Mouse (Mus musculus): ENCODE results near the gene Hsd11b1. TPM values are rescaled to one million over a fixed set of nuclear protein-coding genes. Genes with fewer than 3 reads are reported as not detected.
A peak's percentile ranks its signal among the peaks of the same experiment; 100 is the strongest.

The Hsd11b1 gene
- polyA plus RNA-seq, 1 experiment from 2014 or later: 0.21 TPM

DNA sequence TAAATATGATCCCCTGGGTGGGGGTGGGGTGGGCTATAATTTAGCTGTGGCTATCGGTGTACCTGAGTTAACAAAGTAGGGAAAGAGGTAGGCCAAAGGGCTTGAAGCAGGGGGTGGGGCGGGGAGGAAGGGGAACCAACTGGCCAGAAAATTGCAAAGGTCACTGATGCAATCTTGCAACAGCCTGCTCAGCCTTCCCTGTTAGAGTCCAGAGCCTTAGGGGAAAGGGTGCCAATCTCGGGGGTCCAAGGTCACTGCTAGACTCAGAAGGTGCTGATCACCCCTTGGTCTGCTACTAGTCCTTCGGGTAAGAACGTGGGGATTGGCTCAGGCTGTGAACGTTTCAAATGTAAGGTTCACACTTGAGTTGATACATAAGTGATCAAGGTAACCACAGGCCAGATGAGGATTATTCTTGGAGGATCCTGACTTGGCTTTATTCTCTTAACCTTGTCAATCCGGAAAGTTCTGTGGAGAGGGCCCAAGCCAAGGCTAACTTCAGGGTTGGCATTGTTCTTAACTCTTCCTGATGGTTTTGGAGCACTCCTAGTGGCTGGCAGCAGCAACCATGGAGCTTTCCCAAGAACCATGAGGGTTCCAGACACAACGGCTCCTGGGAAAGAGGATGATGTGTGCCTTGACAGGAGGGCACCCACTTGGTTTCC, 10.7 kb upstream of the Hsd11b1 start:
- WGBS: 77% methylated on average over 8 of the region's 8 CpGs
- ATAC-seq (ENCODE audit: low FRiP score): no peak
- H3K4me1 ChIP-seq: peaks cover 22% of the 10 kb centered on the region

DNA sequence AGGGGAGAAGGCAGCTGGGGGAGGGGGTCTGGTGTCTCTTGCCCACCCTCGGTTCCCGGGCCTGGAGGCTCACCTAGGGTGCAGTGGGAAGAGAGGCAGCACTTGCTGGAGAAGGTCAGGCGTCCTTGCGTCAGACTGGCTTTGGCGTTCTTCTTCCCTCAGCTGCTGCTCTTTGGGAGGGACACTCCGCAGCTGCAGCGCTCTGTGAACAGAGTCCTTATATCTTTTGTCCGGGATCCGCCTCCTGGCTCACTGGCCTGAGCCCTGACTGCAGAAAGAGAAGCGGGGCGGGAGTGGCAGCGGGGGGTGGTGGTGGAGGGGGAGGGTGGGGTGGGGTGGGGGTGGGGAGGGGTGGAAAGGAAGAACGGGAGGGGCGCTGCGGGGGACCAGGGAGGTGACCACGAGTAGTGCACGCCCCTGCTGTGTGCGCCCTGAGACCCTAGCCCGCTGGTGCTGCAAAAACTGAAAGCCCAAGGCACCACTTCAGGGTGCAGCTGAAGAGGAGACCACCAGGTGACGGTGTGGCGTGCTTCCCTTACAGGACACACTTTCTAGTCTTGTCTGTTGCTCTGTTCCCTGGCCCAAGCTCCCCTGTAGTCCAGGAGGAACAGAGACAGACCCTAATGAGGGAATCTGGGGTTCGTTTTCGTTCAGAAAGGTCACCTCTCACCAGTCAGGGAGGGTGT, 9.2 kb upstream of the Hsd11b1 start, which contains the start of gene G0s2:
Gene G0s2, minus strand, starts transcription at position 302 of the 686 bp plus-strand sequence.
- Histone ChIP-seq H3K36me3 (no peaks in the 10 kb centered on the region), H3K4me2 (replicated peaks) (peak within 1 kb of the TSS; percentile 60), H3K4me1 (peaks cover 22% of the 10 kb centered on the region), H3K9ac (peak within 1 kb of the TSS; percentile 55), H3K27ac (peak within 1 kb of the TSS; percentile 71), H3K4me3 (peak within 1 kb of the TSS; percentile 37), H3K9me3 (replicated peaks) (no peaks in the 10 kb centered on the region), H3K27me3 (no peaks in the 10 kb centered on the region)
- peak; percentile 85 for ATAC-seq (ENCODE audit: low FRiP score)
- under 1% methylated on average over 19 of the region's 23 CpGs for WGBS

More for the DNA sequence above, 10.7 kb upstream of the Hsd11b1 start:
- no peak overlapping the region for H3K4me2 ChIP-seq (replicated peaks)
- peaks cover 3% of the 10 kb centered on the region; the same call in 1 of the 2 replicates for H3K27me3 ChIP-seq
- H3K4me3 ChIP-seq: no peak overlapping the region
- no peaks in the 10 kb centered on the region for H3K36me3 ChIP-seq
- H3K9ac ChIP-seq: no peak overlapping the region
- H3K27ac ChIP-seq: no peak overlapping the region
- H3K9me3 ChIP-seq (replicated peaks): no peaks in the 10 kb centered on the region

DNA sequence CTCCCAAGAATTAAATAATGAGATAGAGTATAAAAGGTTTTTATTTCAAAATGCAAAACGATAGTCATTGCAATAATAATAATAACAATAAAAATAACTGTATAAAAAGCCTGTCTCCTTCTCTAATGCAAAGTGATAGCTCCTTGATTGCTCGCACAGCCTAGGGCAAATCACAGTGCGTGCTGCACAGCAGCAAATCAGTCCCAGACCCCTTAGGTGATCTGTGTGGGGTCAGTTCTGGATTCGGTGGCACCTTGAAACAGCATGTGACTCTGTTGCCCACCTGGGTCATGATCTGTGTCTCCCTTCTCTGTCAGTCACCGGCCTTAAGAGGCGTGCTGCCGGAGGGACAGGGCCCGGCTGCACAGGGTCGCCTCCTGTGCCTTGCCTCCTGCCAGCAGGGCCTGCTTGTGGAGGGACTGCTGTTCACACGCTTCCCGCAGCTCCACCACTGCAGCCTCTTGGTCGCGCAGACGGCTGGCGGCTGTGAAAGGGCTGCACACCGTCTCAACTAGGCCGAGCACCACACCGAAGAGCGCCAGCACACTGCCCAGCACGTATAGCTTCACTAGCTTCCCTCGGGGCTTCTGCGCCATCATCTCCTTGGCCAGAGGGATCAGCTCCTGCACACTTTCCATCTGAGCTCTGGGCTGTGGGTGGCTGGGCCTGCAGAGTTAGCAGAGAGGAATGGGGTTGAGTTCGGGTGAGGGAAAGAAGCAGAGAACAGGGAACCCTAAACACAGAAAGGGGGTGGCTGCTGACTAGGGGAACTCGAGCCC, 8.5 kb upstream of the Hsd11b1 start:
- H3K4me3 ChIP-seq: peak overlapping the region; percentile 37
- H3K9ac ChIP-seq: peak overlapping the region; percentile 55
- peak overlapping the region; percentile 71 for H3K27ac ChIP-seq
- WGBS: 11% methylated on average over 24 of the region's 24 CpGs
- no peaks in the 10 kb centered on the region for H3K9me3 ChIP-seq (replicated peaks)
- peaks cover 22% of the 10 kb centered on the region for H3K4me1 ChIP-seq
- H3K36me3 ChIP-seq: no peaks in the 10 kb centered on the region
- no peaks in the 10 kb centered on the region for H3K27me3 ChIP-seq
- H3K4me2 ChIP-seq (replicated peaks): peak overlapping the region; percentile 60
- ATAC-seq (ENCODE audit: low FRiP score): peak; percentile 76

DNA sequence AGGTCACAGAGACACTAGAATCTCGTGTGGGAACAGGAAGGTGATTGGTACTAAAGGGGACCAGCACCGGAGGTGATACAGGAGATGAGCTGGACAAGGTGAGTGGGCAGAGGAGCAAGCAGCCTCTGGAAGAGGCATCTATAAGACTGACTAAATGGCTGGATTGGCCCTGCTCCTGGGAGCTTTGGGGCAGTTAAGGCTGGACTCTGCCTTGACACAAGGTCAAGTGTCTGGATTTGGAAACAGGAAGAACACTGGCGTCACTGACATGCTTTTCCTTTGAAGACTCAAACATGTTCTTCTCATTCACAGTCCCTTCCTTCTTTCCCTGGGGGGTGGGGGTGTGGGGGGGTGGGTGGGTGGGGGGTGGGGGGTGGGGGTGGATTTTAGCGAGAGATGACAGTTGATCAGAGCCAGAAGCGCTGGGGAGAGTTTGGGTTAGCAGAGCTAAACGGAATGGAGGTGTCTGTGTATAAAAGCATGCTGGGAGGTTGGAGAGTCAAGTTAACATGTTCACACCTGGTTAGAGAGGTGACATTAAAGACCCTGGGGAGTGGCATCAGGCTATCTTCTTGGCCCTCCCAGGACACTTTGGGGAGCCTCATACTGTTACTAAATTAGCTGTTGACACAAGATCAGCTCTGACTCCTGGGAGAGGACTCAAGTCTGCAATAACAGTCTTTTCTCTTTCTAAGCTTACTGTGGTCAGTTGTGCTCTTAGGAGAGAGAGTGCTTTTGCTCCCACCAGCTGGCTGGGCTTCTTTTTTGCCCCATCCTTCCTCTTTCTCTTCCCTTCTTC, 7.3 kb upstream of the Hsd11b1 start:
- WGBS: 67% methylated on average over 6 of the region's 6 CpGs
- H3K4me2 ChIP-seq (replicated peaks): no peak overlapping the region
- no peak overlapping the region for H3K9ac ChIP-seq

DNA sequence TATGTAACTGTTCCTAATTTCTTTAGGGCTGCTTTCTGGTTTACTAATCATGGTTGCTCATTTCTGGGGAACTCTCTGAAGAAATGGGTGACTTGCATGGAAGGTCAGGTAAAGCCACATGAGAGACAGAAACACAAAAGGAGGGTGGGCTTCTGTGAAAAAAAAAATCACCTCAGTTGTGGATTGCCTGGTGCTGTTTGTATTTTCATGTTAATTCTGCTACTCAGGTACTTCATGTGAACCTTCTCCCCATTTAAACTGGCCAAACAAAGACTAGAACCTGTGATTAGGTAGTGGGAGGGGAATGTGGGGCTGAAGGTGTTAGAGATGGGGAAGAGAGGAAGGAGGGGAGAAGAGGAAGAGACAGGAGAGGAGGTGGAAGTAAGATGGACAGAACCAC, 1.9 kb upstream of the Hsd11b1 start:
- H3K9me3 ChIP-seq (replicated peaks): no peaks in the 10 kb centered on the region
- ATAC-seq (ENCODE audit: low FRiP score): no peak
- H3K9ac ChIP-seq: no peak overlapping the region
- H3K27me3 ChIP-seq: no peaks in the 10 kb centered on the region
- H3K27ac ChIP-seq: no peak overlapping the region
- no peak overlapping the region for H3K4me3 ChIP-seq
- no peaks in the 10 kb centered on the region for H3K36me3 ChIP-seq
- no peaks in the 10 kb centered on the region for H3K4me1 ChIP-seq
- H3K4me2 ChIP-seq (replicated peaks): no peak overlapping the region

More for the DNA sequence above, 7.3 kb upstream of the Hsd11b1 start:
- no peak for ATAC-seq (ENCODE audit: low FRiP score)
- Histone ChIP-seq H3K9me3 (replicated peaks) (no peaks in the 10 kb centered on the region), H3K4me1 (peaks cover 22% of the 10 kb centered on the region), H3K36me3 (no peaks in the 10 kb centered on the region), H3K27me3 (no peaks in the 10 kb centered on the region), H3K4me3 (no peak overlapping the region), H3K27ac (no peak overlapping the region)

DNA sequence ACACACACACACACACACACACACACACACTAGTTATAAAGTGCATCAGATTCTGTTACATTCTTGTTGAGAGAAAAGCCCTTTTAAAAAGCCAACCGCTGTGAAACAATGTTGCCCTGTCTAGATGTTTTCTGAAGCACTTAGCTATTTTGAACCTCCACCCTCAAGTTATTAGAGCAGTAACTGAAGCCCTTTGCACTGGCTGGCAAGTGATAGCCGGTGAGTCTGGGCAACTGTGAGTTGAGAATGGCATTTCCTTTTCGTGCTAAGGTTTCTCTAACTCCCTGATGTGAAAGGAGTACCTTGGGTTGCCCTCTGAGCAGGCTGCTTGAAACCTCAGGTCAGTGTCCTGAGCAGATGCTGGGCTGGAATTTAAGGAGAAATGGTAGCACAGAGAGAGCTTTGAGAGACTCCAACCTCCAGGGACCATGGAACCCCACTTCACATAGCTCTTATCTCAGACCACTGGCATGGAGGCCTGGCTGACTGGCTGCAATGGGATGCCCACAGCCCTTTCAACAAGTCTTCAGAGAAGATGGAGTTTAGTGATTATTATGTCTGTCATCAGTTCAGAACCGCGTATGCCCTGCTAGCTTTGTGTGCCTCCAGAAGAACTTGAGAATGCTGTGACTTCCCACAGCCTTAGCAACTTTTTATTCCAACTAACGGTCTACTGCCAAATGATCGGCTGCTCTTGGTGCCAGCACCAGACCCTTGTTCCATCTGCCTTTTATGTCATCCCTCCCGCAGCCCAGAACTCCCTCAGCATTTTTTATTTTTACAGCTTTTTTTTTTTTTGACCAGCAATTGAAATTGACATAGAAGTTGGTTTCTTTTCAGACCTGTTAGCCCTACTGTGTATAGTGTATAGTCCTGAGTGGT, 608 bp downstream of the Hsd11b1 start:
- H3K4me1 ChIP-seq: no peaks in the 10 kb centered on the region
- 76% methylated on average over 8 of the region's 8 CpGs for WGBS
- H3K36me3 ChIP-seq: no peaks in the 10 kb centered on the region
- H3K9me3 ChIP-seq (replicated peaks): no peaks in the 10 kb centered on the region
- no peak overlapping the region for H3K4me3 ChIP-seq
- no peak overlapping the region for H3K4me2 ChIP-seq (replicated peaks)
- no peak overlapping the region for H3K27ac ChIP-seq
- no peak for ATAC-seq (ENCODE audit: low FRiP score)
- H3K27me3 ChIP-seq: no peaks in the 10 kb centered on the region
- peak overlapping the region; percentile 23; the same call in 1 of the 2 replicates for H3K9ac ChIP-seq

DNA sequence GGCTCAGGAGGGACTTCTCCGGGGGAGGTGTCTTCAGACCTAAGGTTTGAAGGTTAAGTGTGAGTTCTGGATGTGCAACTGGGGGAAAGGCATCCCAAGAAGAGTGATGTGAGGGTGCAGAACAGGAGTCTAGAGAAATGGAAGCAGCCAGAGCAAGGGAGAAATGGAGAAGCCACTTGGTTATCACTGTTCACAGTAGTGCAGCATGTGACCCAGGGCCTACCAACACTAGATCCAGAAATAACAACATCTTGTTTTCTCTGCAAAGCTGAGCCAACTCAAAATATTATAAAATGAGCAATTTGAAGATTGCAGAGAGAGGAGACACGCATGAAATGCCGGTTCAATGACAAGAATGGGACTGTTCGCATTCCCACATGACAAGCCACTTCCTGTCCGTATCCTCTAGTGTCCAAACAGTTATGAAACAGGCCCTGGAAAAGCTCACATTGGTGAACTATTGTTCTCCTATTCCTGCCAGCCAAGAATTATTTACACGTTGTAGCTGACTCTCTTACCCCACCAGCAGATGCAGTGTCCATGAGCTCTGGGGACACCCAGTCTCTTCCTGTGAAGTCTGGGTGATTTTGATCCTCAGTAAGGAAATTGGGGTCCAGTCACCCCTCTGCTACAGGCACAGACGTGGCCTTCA, 1.9 kb downstream of the Hsd11b1 start:
- H3K27me3 ChIP-seq: no peaks in the 10 kb centered on the region
- H3K36me3 ChIP-seq: no peaks in the 10 kb centered on the region
- H3K9me3 ChIP-seq (replicated peaks): no peaks in the 10 kb centered on the region
- H3K9ac ChIP-seq: no peak overlapping the region
- H3K4me1 ChIP-seq: no peaks in the 10 kb centered on the region
- no peak overlapping the region for H3K4me3 ChIP-seq
- WGBS: 77% methylated on average over 7 of the region's 7 CpGs
- H3K4me2 ChIP-seq (replicated peaks): no peak overlapping the region
- ATAC-seq (ENCODE audit: low FRiP score): no peak
- no peak overlapping the region for H3K27ac ChIP-seq

DNA sequence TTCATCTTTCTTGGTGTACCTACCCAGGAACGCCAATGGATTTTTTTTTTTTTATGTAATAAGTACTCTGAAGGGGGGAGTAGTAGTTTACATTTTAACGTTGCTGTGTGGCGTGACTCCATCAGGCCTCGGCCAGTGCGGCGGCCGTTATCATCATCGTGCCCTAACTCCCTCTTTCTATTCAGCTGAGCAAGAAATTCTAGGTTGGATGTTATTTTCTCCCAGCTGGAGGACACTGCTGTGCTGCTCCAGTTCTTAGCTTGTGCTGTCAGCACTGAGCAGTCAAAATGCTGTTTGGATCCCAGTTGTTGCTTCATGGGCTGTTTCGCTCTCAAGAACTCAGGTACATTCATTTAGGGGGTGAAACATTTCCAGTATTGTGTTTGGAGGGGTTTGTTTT, 4.3 kb downstream of the Hsd11b1 start:
- WGBS: 85% methylated on average over 9 of the region's 9 CpGs
- no peak overlapping the region for H3K4me3 ChIP-seq
- H3K9ac ChIP-seq: no peak overlapping the region
- H3K9me3 ChIP-seq (replicated peaks): no peaks in the 10 kb centered on the region
- H3K27me3 ChIP-seq: no peaks in the 10 kb centered on the region
- H3K4me2 ChIP-seq (replicated peaks): no peak overlapping the region
- no peaks in the 10 kb centered on the region for H3K4me1 ChIP-seq
- no peak for ATAC-seq (ENCODE audit: low FRiP score)
- no peak overlapping the region for H3K27ac ChIP-seq
- H3K36me3 ChIP-seq: no peaks in the 10 kb centered on the region

DNA sequence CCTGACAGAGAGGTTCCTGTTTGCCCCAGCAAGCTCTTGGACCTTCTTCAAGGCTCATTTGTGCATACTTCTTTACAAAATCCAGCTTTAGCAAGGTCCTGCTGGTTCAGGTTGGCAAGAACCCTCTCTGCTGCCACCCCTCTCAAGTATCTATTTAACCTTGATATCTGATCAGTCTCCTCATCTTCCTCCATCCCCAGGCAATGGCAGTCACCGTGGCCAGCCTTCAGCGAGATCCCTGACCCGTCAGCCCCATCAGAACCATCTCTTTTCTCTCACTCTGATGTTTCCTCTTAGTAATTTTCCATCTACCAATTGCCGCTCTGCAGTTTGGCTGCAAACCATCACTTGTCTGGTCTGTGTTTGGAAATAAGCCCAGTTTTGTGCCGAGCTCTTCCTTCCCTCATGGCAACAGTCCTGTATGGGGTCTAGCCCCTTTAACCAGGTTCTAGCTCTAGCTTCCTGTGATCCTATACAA, 7.2 kb downstream of the Hsd11b1 start:
- Histone ChIP-seq H3K4me2 (replicated peaks) (no peak overlapping the region), H3K4me1 (no peaks in the 10 kb centered on the region), H3K9ac (no peak overlapping the region), H3K27ac (no peak overlapping the region), H3K36me3 (no peaks in the 10 kb centered on the region), H3K27me3 (no peaks in the 10 kb centered on the region), H3K4me3 (no peak overlapping the region), H3K9me3 (replicated peaks) (no peaks in the 10 kb centered on the region)
- WGBS: 83% methylated on average over 5 of the region's 5 CpGs
- no peak for ATAC-seq (ENCODE audit: low FRiP score)

DNA sequence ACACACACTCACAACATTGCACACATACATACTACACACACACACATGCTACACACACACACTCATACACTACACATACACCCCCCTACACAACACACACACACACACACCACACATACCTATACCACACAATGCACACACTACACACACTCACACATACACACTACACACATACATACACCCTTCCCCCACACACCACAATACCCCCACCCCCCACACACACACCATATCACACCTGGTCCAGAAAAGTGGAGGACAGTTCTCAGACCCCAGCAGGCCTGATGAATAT, 7.6 kb downstream of the Hsd11b1 start:
- Histone ChIP-seq H3K4me3 (no peak overlapping the region), H3K27me3 (no peaks in the 10 kb centered on the region), H3K4me2 (replicated peaks) (no peak overlapping the region), H3K9me3 (replicated peaks) (no peaks in the 10 kb centered on the region), H3K27ac (no peak overlapping the region), H3K9ac (peak overlapping the region; percentile 24; the same call in 1 of the 2 replicates), H3K4me1 (no peaks in the 10 kb centered on the region), H3K36me3 (no peaks in the 10 kb centered on the region)
- 0 out of 2 replicates have a peak, but pooled peaks have one; percentile 40 for ATAC-seq (ENCODE audit: low FRiP score)

All from hindbrain, embryonic 12.5 days (tissue).